Mouse (Mus musculus): ENCODE data around the gene Mesp1.

- TF ChIP-seq GATA1 (IDR thresholded peaks at IDR 0.05; ENCODE audit: borderline replicate concordance, low read length) = no peak
- no peak for TF ChIP-seq FLI1 (IDR thresholded peaks at IDR 0.05; ENCODE audit: low read length)
These were observed 35.4 kb downstream of the Mesp1 start for GRCm38 (mm10) chr7:79758176-79758575.
